Mouse (Mus musculus): ENCODE measurements around the gene Myo16.
A peak's percentile ranks its signal among the peaks of the same experiment; 100 is the strongest.

Gene Myo16

DNA sequence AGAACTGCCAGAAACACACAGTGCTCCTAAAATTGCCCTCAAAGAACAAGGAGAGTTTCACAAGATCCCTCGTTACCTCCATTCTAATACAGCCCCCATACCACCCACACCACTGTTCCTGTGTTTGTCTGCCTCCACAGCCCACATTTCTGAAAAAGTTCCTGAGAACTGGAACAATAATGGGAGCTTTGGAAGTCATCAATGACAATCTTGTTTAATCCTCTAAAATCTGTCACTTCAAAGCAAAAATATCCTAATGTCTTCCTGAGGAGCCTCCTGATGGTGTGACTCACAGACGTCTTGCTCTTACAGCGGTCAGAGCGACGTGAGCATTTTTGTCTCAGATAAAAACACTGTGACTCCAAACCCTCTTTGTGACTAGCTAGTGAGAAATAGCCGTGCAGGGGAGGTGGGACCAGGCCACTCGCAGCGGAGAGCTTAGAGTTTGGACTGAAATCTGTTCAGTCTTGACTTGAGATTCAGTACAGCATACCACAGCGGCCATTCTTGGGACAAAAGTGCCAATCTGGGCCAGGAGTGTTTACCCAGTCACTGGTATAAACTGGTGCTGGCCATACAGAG lies 394.4 kb downstream of the Myo16 start:
- DNase-seq (ENCODE audit: inconsistent ontology term) = peak; percentile 24

DNA sequence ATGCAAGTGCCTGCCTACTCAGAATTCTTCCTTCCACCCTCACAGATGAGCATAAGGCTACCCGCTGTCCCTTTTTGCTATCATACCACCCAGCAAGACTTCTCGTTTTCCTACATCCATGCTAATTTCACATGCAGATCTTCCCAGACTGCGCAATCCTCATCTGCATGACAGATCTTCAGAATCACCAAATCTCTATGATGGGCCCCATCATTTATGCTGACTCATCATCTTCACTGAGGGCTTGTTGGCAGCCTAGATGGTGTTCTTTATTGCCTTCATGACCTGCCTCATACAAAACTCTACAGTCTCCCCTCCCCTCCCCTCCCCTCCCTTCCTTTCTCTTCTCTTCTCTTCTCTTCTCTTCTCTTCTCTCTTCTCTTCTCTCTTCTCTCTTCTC lies 395.7 kb downstream of the Myo16 start:
- no peak for DNase-seq (ENCODE audit: inconsistent ontology term)

DNA sequence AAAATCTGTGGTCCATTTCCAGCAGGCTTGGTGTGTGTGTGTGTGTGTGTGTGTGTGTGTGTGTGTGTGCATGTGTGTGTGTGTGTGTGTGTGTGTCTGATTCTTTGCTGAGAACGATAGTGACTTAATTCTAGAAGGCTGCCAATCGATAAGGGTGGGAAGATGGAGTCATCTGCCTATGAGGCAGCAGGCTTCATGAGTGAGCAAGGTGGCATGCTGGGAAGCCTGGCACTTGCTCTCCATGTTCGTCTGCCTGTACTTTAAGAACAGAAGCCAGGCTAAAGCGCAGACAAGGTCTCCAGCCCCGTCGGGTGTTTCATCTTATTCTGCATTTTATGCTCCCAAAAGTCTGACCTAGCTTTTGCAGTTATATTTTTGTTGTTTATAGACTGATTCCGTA lies 404.2 kb downstream of the Myo16 start:
- DNase-seq (ENCODE audit: inconsistent ontology term) = no peak

DNA sequence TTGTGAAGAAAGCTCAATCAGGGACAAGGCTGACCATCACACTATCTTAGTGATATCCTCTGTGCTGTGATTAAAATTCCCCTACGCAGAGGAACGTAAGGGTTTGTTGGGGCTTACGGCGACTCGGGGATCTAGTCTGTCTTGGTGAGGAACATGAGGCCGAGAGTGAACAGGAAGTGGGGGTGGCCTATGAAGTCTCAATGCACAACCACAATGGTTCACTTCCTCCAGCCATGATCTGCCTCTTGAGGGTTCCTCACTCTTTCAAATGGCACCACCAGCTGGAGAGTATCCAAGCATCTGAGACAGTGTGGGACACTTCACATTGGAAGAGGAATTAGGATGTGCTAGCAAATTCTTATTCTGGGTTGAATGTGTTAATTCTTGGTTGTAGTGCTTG lies 405.8 kb downstream of the Myo16 start:
- no peak for DNase-seq (ENCODE audit: inconsistent ontology term)

DNA sequence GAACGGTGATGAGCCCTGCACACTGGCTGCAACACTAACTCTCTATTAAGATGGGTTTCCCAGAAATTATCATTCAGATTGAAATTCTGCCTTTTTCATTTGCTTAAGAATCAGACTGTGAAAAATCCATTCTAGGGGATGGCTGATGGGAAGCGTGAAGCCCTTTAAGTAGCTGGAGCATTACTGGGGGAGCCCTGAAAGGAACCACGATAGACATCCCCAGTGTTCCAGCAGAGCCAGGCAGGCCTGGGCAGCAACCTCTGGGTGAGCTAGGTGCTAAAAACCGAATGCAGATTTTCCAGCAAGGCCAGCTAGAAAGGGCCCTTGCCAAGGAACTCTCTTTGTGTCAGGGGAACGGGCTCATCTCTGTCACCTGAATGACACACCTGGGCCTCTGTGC lies 407.9 kb downstream of the Myo16 start:
- DNase-seq (ENCODE audit: inconsistent ontology term) = no peak

DNA sequence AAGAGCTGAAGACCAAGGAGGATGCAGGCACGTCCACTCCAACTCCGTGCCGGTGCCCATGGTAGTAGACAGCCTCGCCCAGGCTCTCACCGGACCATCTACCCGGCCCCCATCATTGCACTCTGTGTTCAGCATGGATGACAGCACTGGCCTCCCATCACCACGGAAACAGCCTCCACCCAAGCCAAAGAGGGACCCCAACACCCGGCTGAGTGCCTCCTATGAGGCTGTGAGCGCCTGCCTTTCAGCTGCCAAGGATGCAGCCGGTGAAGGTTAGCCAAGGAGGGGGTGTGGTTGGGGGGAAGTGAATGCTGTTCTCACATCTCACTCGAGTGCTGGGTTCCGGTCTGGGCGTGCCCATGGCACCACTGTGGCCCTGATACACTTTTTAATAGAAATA lies 408.3 kb downstream of the Myo16 start:
- DNase-seq (ENCODE audit: inconsistent ontology term) = no peak

DNA sequence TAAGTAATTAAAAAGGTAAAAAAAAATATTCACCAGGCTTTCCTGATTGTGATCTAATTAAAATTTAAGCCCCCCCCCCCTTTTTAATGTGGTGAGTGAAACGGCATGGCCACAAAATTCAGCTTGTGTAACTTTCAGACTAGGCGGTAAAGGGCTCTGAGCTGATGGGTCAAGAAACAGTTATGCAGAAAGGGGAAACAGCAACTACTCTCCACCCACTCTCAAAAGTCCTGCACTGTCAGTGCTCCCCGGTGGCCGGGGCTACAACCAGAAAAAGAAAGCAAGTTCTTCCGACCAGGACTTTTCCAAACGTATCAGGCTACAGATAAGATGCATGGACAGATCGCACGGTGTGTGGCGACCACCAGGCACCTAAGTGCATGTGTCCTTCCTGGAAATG lies 408.9 kb downstream of the Myo16 start:
- no peak for DNase-seq (ENCODE audit: inconsistent ontology term)

DNA sequence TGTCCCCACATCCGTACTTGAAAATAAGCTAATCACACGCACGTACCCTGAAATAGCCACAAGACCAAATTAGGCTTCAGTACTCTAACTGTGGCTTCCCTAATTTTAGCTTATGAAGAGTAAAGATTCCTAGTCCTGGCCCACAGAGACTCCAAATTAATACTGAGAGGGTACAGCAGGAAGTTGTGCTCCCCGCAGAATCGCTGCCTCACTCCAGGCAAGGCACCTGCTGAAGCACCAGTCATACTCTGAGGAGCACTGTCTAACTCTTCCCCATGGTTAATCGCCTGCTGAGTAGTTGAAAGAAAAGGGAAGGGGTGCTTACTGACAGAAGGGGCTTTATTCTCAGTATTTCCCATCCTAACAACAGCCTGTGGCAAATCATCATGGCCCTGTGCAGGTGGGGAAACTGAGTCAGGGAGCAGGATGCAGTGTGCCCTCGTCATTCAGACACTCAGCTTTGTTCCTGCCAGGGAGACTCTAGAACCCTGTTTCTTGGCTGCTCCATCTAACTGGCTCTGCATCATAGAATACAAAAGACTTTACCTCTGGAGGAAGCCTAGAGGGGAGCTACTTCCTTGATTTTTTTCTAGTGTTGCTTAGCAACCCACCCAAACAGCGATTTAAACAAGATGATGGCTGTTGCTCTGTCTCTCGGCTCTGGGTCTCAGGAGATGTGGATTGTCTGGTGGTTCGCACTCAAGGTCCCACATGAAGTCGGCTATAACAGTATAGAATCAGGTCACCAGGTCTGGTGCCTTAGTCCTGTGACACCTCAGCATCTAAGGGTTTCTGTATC lies 411.7 kb downstream of the Myo16 start:
- no peak for DNase-seq (ENCODE audit: inconsistent ontology term)

DNA sequence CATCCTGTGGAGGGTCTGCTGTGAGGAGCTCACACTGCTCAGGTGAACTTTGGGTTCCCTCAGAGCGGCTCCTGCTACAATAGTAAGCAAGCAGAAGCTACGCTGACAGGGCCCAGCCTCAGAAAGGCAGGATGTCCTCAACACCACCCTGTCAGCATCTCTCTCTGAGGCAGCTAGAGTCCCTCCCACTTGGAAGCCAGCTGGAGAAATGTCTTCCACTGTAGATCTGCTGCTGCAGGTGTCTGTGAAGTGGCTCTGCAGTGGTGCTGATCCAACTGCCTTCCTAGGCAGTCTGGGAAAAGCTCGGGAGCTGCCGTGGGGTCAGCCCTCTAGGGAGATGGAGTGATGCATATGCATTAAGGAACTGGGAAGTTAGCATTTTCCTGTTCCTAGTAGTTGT lies 414.7 kb downstream of the Myo16 start:
- no peak for DNase-seq (ENCODE audit: inconsistent ontology term)

DNA sequence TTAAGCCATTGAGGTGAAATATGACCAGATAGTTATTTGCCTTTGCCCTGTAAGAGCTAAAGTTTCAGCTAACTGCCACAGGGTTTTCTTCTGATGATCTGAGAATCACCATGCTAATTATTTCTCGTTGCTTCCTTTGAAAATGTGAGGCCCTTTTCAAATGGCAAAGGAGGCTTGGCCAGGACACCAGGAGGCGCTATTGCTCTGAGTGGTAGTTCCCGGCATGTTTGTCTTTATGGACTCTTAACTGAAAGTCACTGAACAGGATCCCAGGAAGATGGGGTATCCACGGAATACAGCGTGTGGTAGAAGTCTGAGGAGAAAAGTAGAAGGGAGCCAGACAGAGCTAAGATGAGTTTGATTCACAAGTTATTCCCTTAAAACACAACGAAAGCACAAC lies 420.4 kb downstream of the Myo16 start:
- DNase-seq (ENCODE audit: inconsistent ontology term) = peak; percentile 61

DNA sequence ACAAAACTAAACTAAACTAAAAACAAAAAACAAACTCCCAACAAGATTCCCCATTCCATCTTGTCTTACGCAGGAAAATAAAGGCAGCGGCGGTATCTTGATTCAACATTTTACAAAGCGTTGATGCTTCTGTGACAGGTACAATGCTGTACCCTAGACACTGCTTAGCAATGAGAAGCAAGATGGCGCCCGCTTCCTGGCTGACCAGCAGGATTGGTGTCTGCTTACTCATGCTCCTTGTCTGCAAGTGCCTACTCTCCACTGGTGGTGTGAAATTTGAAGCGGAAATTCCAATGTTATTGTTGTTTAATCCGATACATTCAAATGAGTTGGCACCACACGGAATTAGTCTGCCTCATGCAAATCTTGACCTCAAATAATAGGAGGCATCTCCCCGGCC lies 421.5 kb downstream of the Myo16 start:
- peak; percentile 13 for DNase-seq (ENCODE audit: inconsistent ontology term)

DNA sequence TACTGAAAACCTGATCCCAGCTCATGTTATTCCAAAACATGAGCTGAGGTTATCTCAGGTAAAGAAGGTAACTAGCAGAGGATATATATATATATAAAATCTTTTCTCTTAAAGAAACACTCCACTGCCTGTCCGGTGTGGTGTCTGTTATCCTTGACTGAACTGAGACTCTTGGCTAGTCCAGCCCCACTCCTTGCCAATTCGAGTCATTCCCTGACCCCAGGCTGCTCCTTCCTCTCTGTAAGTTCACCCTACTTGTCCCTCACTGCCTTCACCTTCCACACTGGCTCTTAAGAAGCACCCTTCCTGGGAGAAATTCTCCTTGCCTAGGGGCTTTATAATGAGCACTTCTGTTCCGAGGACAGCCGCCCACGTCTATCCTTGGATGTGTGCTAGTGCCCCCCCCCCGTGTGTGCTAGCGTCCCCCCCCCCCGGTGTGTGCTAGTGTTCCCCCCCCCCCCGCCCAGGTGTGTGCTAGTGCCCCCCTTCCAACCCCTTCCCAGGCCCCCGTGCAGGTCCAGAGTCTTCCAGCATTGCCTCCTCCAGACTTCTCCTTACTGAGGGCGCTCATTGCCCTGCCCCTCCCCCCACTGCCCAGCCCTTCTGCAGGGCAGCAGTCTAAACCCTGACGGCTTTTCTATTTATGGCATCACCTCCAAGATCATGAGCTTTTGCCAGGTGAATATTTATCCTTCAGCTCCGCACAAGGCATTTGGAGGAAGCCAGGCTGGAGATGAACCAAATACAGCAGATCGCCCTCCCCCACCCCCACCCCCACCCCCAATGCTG lies 433.4 kb downstream of the Myo16 start:
- no peak for DNase-seq (ENCODE audit: inconsistent ontology term)

DNA sequence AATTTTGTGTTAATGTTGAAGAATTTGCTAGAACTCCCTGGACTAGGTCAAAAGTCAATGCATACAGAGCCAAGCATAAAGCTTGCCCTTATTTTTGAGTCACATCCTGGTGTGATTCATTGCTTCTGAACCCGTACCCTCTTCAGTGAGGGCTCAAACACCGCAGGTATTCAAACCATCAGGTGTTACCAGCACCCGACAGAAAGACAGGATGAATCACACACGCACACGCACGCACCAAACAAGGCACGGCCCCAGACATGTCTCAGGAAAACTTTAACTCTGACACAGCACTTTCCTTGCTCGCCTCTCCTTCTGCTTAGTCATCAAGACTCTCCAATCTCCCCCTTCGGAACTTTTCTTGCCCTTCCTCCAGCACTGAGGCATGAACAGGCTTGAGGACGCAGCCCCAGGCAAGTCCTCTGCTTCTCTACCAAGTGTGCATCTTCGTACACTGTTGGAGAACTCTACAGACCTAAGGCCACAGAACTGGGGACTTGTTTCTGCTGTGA lies 435.8 kb downstream of the Myo16 start:
- no peak for DNase-seq (ENCODE audit: inconsistent ontology term)

DNA sequence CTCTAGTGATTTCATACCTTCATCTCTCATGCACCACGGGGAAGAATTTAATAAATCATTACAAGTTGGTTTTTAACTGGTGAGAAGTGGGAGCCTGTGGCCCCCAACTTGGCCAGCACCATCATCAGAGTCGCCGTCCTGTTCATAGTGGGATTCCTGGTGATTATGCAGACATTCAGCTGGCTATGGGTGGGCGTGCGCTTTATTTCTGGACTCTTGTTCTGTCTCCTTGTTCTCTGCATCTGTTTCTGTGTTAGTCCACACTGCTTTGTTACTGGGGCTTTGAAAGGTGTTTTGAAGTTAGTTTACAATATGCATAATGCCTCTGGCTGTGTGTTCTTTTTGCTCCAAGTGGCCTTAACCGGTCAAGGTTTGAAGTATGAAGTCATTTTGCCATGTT lies 439.2 kb downstream of the Myo16 start:
- DNase-seq (ENCODE audit: inconsistent ontology term) = no peak

DNA sequence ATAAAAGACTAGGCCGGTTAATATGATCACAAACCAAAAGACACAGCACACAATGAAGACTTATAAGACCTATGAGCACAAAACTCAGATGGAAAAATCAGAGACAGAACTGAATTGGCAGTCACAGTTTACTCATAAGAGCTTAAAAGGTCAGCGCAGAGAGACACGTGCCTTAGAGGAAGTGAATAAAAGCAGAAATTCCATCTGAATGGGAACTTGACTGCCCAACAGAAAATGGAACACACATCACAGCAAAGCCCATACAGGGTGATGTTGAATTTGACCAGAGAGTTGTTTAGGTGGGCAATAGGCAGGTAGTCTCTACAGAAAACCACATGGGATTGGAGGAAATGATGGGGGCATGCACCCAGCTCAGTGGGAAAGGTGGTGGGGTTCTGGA lies 442.6 kb downstream of the Myo16 start:
- DNase-seq (ENCODE audit: inconsistent ontology term) = no peak

DNA sequence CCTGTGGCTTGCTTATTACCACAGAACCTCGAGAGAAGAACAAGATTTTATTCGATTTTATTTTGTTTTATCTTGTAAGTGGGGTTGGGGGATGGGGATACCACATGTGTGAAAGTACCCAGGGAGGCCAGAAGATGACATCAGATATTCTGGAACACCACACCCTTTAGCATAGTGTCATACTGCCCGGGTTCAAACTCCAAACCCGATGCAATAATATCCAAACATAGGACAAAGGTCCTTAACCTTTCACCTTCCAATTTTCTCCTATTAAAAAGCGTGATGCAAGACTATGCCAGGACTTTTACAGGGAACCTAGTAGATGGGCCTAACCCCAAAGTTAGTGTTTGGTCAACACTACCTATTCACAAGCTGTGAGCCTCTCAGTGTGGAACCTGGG lies 443.9 kb downstream of the Myo16 start:
- DNase-seq (ENCODE audit: inconsistent ontology term) = no peak

DNA sequence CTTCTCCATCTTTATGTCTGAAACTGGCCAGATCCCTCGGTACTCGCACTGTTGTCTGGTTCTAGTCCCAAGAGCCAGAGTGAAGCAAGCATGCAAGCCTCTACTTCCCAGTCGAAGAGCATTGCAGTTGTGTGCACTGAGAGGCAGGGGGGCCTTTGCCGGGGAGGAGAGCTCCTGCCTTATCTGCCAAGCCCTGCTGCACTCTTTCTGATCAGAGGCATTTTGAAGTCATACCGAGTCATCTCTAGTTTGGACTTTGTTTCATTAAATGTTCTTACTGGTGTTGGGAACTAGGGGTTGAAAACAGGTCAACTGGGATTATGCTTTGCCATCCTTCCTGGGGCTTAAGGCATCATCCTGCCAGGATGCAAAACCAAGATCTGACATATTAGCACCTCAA lies 445.2 kb downstream of the Myo16 start:
- DNase-seq (ENCODE audit: inconsistent ontology term) = no peak

DNA sequence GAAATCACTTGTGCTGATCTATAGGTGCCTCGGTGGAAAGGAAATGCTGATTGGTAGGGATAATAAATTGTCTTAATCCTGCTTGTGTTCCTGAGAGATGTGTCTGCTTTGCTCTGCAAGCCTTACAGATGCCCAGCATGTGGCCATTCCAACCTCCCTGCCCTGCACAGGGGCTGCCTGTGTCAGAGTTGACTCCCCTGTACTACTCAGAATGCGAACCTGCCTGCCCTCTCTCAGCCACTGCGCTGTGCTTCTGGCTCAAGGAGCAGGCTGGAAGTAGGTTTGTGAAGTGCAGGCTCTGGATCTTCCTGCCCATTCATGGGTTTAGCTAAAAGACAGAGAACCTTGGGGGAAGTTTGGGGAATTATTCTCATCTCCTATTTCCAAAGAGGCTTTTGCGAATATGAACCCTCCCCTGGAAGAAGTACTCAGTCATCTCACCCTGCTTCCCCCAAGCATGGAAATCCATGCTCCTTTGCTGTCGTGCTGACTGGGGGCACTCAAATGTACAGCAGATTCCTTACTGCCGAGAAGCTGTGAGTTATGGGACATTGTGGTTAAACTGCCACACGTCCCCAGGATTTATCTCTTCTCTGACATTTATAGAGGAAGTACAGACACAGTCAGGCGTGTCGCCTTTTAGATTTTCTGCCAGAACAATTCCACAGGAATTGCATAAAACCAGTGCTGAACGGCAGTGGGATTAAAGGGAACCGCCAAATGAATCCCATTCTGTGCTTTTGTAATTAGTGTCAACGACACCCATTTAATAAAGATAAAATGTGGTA lies 452.5 kb downstream of the Myo16 start:
- DNase-seq (ENCODE audit: inconsistent ontology term) = no peak

DNA sequence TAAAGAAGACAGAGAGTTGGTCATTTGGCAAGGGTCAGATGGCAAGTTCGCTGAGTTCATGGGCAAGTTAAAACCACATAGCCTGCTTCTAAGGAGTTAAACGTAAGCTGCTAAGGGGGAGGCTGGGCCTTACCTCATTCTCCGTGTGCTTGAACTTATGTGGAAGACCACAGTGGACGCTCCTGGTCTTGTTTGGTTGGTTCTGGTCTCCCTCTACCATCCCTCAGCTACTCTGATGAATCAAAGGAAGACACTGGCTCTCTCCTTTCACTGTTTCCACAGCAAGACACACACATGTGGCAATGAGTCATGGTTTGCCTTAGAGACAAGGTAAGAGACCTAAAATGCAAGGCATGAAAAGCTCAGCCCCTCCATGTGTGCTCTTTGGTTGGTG lies 453.1 kb downstream of the Myo16 start:
- DNase-seq (ENCODE audit: inconsistent ontology term) = no peak

DNA sequence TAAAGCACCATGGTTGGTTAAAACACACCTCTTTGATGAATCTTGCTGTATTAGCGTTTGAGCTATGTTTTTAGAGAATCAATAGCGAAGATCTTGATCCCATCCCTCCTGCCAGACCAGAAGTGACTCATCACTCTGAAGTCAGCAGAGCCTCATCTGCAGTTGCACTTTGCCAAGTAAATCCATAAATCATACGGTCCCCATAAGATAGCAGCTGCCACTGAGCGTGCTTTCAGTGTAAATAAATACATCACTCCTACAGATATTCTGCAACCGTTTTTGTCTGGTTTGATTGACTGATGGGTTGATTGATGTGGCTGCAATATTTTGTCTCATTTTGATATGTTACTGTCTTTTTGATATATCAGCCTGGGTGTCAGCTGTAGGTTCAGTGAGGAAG lies 457.9 kb downstream of the Myo16 start:
- DNase-seq (ENCODE audit: inconsistent ontology term) = no peak

DNA sequence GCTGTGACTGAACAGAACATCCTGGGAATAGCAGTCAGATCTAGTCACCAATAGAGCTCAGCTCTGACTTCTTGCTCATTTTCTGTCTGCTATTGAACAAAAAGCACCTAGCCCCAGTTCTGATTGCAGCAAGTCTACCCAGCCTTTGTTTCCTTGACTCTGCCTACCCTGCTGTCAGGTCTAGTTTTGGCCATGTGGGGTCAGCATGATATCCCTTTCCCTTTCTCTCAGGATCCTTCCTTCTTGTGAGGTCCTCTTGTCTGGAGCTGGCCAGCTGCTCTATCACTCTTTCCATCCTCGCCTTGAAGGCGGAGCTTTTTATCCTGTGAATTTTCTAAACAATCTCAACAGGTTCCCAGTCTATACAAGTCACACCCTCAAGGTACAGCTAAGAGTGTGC lies 459.7 kb downstream of the Myo16 start:
- no peak for DNase-seq (ENCODE audit: inconsistent ontology term)

DNA sequence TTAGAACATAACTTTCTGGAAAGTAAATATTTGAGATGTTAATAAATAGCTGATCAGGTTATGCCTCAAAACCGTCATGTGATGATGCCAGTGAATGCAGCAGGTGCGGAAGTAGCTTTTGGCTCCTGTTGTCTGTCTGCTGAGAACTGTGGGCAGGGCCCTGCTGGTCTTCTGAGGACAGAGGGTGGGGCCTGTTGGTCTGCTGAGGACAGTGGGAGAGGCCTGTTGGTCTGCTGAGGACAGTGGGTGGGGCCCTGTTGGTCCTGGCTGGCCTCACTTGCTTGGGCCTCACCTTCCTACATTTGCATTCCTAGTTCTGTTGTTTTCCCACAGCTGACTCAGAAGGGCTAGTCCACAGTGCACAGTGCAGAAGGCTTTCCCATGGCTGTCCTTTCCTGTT lies 466.0 kb downstream of the Myo16 start:
- no peak for DNase-seq (ENCODE audit: inconsistent ontology term)
